Mouse (Mus musculus) gastrocnemius, postnatal 10 days (tissue): ENCODE data around the gene Unc13d. TPM values are rescaled to one million over a fixed set of nuclear protein-coding genes. Genes with fewer than 3 reads are reported as not detected.
"Not testable (repeated sequence)": the region's sequence is repeated elsewhere in the genome, so short reads cannot be mapped to it uniquely, and the experiment has no call there.

Source experiments
- DNase-seq: peaks from one replicate; pipeline ENCODE4 v3.0.0; 2021; ENCODE audit warnings: mixed read lengths
- total RNA-seq, 2 experiments: library from RNA; stranded (reverse); gene quantifications; 2 replicates each; pipeline ENCODE4 v1.2.3; 2021

Gene Unc13d
- total RNA-seq, 2 experiments from 2014 or later, result 0.45 TPM

DNA sequence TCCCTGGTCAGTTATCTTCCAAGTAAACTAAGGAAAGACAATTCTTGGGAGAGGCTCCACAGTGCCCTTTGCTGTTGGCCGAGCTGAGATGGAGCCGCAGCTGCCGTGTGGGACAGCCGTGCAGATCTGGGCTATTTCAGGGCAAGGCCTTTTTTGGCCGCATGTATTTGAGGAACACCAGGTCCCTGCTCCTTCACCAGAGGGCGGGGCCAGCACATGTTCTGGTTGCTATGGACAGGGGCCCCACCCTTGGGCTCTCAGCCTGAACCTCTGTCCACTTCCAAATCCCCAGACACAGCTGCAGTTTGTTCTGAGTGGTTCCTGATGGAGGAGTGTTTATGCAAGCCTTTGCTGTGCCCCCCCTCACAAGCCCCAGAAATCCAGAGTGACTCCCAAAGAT lies 22.6 kb upstream of the Unc13d start:
- DNase-seq, result peak; percentile 64

- DNase-seq, result no peak
These were observed 21.7 kb upstream of the Unc13d start for GRCm38 (mm10) chr11:116099462-116099861.

DNA sequence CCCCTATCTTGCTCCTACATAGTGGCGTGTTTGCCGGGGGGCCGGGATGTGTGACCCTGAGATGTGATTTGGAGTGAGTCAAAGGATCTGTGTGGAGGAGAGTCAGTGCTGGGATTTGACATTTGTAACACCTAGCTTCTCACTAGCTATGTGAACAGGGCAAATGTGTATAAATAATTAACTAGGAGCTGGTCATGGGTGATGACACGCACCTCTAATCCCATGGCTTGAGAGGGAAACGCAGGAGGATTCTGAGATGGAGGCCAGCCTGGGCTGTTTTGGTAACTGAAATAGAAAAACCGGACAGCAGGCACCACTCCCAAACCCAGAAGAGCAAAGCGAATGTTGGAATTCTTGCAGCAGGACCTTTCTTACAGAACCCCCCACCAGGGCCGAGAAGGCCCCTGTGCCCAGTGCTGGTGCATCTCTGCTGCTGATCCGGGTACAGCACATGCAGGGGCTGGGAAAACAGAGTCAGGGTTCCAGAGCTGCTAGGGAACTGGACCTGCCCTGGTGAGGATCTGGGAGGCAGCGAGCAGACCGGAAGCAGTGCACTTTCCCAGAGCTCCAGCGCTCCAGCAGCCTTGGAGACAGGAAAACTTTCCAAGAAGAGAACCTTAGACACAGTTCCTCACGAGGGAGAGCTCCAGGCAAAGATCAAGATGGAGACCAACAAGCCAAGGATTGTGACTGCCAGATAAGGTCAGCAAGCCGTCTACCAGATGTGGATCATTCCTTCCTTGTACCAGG lies 21.1 kb upstream of the Unc13d start:
- DNase-seq, result no peak

DNA sequence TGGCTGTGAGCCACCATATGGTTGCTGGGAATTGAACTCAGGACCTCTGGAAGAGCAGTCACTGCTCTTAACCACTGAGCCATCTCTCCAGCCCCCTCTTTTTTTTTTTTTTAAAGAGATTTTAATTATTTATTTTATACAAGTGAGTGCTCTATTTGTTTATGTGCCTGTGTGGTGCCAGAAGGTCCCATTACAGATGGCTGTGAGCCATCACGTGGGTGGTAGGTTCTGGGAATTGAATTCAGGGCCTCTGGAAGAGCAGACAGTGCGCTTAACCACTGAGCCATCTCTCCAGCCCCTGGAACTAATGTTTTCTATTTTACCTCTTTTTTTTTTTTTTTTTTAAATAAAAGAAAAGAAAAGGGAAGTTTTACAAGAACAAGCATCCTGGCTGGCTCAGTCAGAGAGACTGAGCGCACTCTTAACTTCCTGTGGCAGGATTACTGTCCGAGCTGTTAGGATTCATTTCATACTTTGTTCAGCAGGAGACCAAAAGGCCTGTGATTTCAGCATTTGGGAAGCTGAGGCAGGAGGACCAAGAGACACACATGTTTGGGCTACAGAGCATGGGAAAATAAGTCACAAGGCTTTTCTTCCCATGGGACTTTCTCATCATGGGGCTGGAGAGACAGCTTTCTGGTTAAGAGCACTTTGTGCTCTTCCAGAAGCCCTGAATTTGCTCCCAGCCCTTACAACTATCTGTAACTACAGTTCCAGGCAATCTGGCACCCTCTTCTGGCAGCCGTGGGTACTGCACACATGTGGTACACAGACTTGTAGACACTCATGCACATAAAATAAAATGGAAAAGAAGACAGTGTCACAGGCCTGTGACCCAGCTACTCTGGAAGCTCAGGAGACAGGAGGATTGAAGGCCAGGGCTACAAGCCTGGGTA lies 18.7 kb upstream of the Unc13d start:
- peak; percentile 47 for DNase-seq

GRCm38 (mm10) chr11:116095573-116095972 lies 17.8 kb upstream of the Unc13d start:
- DNase-seq, result no peak

DNA sequence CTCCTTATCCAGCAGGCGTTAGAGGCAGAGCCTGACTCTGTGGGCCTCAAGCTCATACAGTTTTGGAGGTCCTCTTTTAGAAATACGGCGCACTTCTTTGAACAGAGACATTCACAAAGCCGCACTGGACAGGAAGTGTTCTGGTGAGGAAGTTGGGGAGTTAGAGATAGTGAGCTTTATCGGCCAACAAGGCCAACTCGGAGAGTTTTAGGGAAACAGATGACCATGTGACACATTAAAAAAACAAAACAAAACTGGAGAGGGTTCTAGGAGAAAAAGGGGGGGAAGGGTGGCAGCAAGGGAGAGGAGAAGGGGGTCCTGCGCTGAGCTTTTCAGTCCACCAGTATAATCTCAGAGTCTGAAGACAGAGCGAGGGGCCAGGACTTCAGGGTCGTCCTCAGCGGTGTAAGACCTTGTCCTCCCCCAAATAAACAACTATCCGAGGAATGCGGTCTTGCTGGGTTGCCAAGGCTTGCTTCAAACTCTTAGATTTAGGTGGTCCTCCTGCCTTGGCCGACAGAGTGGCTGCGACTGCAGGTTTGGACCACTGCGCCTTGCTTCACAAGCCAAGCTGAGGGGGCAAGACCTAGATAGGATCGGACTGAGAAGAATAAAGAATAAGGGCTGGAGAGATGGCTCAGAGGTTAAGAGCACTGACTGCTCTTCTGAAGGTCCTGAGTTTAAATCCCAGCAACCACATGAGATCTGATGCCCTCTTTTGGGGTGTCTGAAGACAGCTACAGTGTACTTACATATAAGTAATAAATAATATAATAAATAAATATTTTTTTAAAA lies 16.2 kb upstream of the Unc13d start:
- no peak for DNase-seq

DNA sequence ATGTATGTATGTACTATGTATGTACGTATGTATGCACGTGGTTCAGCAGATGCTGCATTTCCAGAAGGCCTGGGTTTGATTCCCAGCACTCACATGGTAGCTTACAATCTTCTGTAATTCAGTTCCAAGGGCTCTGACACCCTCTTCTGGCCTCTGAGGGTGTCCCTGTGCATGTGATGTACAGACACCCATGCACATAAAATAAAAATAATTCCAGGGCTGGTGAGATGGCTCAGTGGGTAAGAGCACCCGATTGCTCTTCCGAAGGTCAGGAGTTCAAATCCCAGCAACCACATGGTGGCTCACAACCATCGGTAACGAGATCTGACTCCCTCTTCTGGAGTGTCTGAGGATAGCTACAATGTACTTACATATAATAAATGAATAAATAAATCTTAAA lies 15.2 kb upstream of the Unc13d start:
- not testable (repeated sequence) for DNase-seq

DNA sequence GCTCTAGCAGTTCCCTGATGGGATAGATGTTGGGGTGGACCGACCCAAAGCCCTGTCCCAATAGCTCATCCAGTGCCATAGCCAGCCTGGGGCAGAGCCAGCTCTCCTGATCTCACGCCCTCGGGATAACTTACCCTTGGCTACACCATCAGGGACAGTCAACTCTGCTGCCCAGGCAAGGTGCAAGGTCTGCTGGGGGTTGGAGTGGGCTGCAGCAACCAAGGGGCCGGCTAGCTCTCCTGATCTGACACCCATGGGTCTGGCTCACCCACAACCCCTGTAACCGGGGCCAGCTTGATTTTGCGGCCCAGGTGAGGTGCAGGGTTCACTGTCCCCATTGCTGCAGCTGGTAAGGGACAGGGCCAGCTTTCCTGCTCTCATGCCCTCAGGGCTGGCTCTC lies 13.8 kb upstream of the Unc13d start:
- no peak for DNase-seq

DNA sequence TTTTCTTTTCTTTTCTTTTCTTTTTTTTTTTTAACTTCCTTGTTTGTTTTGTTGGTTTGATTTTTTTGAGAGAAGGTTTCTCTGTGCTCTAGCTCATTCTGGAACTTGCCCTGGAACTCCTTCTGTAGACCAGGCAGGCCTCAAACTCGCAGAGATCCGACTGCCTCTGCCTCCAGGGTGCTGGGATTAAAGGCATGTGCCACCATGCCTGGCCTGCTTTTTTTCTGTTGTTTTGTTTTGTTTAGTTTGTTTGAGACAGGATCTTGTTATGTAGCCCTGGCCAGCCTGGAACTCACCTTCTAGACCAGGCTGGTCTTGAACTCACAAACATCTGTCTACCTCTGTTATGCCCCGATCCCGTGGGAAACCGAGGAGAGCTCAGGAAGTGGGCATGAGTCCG lies 11.8 kb upstream of the Unc13d start:
- DNase-seq, result no peak

DNA sequence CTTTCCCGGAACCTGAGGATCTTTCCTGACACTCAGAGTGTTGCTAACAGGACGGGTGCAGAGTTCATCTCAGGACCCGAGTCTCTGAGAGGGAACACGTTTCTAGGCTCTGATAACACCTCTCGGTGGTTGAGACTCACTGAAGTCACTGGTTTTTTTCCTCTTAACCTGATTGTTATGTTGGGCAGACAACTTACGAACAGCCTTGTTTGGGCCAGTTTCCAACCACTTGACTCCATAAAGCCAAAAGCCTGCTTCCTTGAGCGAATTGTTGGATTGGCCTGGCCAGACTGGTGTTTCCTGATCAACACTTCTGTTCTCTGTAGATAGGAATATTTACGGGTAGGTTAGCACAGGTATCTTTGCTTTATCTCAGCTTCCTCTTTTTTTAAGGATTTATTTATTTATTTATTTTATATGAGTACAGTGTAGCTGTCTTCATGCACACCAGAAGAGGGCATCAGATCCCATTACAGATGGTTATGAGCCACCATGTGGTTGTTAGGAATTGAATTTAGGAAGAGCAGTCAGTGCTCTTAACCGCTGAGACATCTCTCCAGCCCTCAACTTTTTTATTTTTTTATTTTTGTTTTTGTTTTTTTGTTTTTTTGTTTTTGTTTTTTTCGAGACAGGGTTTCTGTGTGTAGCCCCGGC lies 11.1 kb upstream of the Unc13d start:
- no peak for DNase-seq

DNA sequence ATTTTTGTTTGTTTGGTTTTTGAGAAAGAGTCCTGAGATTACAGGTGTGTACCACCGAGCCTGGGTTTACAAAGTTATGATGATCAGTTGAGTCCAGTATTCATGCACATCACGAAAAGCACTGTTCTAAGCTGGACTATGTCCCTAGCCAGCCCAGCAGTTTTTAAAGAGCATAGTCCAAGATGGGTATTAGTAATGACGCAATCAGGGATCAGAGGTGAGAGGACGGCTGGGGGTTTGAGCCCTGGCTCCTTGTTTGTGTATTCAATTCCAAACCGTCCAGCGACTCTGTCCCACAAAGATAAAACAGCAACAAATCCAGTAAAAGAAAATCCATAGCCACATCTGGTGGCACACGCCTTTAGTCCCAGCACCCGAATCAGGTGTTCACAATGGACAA lies 10.4 kb upstream of the Unc13d start:
- DNase-seq, result no peak

- peak; percentile 90 for DNase-seq
These were observed 9.7 kb upstream of the Unc13d start for GRCm38 (mm10) chr11:116087194-116088130.

DNA sequence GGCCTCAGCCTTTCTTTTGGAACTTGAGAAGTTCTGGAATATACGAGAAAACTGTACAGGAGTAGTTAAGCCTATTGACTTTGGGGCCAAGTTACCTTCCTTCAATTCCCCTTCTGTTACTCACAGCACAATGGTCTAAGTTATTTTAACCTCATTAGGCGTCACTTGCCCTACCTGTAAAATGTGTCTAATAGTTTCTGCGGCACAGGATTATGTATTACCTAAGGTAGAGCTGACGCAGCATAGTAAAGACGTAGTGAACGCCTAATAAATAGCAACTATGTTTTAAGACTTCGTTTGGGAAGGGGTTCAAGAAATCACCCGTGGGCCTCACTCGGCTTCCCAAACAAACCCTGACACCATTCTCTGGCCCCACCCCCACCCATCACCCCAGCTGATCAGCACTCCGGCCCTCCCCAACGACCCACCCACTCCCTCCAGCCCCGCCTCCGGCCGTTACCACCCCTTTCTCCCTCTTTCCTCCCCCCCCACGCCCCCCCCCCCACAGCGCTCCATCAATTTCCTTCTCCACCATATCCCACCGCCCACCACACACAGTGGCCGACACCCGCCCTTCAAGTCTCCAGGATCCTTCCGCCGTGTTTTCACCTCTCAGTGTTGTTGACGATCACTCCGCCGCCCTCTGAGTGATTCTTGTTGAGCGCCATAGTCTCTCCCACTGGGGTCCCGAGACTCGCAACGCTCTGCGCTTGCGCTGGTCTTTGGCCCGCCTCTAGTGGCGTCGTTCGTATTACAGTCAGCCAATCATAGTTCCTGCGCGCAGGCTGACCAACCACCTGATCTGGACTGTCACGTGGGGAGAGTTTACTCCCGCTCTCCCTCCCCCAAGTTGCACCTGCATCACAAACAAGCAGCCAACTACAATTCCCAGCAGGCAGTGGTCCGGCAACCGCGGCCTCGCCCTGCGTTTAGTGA lies 8.8 kb upstream of the Unc13d start, which contains the start of gene Wbp2:
TSS of gene Wbp2 (minus strand) at position 738 of the 936 bp plus-strand sequence.
- DNase-seq, result peak; percentile 96

DNA sequence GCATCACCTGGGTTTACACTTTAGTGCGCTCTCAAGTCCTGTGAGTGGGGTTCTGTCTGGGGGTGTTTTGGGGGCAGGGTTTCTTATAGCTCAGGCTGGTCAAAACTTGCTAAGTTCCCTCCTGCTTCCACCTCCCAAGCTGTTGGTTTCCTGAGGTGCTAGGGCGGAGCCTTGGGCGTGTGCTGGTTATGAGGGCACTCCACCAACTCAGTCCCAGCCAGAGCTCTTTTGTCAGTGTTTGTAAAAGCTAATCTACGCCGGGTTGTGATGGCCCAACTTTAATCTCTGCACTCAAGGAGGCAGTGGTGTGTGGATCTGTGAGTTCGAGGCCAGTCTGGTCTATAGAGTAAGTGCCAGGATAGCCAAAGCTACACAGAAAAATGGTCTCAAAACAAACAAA lies 6.4 kb upstream of the Unc13d start:
- no peak for DNase-seq

- no peak for DNase-seq
These were observed 5.4 kb upstream of the Unc13d start for GRCm38 (mm10) chr11:116083096-116083672.

DNA sequence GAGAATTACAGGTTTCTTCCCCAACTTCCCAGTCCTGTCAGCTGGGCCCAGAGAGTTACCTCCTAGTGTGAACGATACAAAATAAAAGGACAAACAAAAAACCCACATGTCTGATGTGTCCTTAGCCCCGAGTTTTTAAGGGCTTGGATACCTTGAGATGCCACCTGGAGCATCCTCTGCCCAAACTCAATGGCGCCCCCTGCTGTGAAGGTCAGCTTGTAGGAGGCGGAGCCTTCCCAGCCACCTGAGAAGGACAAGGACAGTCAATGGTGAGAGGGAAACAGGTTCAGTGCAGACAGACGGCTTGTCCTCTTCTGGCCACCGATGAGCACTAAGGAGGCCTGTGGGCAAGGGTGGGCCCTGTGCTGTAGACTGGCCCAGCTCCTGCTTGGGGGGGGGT lies 3.3 kb upstream of the Unc13d start:
- DNase-seq, result peak; percentile 66

- DNase-seq, result no peak
These were observed 1.8 kb upstream of the Unc13d start for GRCm38 (mm10) chr11:116079511-116079910.

DNA sequence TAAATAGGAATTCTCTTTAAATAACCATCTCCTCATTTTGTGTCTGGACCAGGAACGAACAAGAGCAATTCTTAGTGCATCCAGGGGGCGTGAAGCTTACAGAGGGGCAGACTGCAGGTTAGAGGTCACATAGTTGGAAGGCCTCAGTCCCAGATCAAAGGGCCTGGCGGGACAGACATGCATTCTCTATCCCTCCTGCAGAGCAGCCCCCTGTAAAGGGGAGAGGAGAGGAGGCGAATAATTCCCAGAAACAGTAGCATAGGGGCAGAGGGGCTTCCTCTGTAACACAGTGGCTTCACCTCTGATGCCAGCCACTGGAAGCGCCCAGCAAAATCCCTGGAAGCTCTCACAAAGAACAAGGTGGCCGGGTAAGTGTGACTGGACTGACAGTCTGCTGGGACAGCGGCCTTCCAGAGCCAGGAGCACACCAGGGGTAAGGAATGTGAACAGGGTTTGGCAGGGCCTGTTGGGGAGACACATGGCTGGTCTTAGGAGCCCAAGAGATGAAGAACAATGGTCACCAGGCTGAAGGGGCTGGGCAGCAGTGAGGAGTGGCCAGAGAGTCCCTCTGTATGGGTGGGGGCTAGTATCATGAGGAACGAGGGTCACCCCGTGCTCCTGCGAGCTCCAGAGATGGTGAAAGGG lies 1.0 kb upstream of the Unc13d start:
- DNase-seq, result no peak

DNA sequence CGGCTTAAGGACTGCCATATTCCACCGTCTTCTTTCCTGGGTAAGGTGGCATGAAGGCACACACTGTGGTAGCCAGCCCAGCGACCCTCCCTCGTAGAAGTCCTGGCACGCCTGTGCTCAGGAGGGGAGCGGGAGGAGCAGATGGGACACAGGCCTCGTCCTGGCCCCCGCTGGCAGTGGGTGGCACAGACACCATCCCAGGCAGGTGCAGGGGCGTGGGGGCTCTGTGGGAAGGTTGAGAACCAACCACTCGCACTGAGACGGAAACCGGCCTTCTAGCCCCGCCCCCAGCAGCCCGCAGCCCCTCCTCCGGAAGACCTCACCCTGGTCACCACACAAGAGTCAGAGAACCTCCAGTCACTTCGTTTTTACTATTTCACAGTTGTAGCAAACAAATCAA lies 460 bp upstream of the Unc13d start:
- DNase-seq, result no peak
